Comparison of ENCODE assay signal across 25 mouse cellular contexts in the genomic region with DNA sequence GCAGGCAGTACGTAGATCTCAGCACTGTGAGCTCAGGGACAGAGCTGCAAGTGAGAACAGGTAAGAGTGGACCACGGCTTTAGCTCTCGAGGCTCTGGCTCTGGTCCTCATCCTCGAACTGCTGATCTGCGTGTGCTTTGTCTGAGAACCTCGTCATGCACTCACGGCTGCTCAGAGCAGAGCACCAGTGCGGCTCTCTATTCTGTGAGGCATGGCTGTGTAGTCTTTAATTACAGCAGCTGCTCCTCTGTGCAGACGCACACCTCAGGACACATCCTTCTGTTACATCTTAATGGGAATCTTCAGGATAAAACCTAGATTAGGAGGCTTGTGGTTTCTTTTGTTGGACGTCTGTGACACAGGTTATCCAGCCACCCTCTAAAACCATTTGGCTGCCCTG.
DNase-seq lines count a peak whose midpoint lies in the region; ATAC-seq and TF ChIP-seq lines count a peak whose summit lies in the region.
"Had no signal": no experiment of that assay in that cellular context is flagged by ENCODE, and none has a peak within 500 bp of the region (broad histone marks: within the 10 kb centered on the region; RNA-seq: fewer than 3 reads in every experiment).

No protein-coding gene starts in this region.

- H3K9ac ChIP-seq in hindbrain, embryonic 14.5 days, result no peak overlapping the region
- no peak overlapping the region for H3K9ac ChIP-seq in midbrain, embryonic 13.5 days (replicated peaks)
- H3K9ac ChIP-seq in midbrain, postnatal 0 days (replicated peaks; ENCODE audit: low read length, poor library complexity, severe bottlenecking), result no peak overlapping the region
- H3K9ac ChIP-seq in neural tube, embryonic 14.5 days (replicated peaks; ENCODE audit: low read depth, low read length), result no peak overlapping the region
- H3K9ac ChIP-seq in neural tube, embryonic 15.5 days (replicated peaks), result no peak overlapping the region
- H3K9ac ChIP-seq in embryonic facial prominence, embryonic 13.5 days, result no peak overlapping the region
- H3K9ac ChIP-seq in heart, adult 2 months (ENCODE audit: low read depth, low read length), result no peak overlapping the region
- H3K9ac ChIP-seq: embryonic facial prominence, embryonic 15.5 days; forebrain, embryonic 12.5 days had no signal

- no peak overlapping the region for H3K4me3 ChIP-seq in hindbrain, embryonic 14.5 days (replicated peaks; ENCODE audit: low read length)
- H3K4me3 ChIP-seq in hindbrain, embryonic 10.5 days, result no peak overlapping the region
- no peak overlapping the region for H3K4me3 ChIP-seq in midbrain, embryonic 13.5 days (replicated peaks)
- no peak overlapping the region for H3K4me3 ChIP-seq in midbrain, postnatal 0 days (ENCODE audit: low read depth, low read length)
- no peak overlapping the region for H3K4me3 ChIP-seq in neural tube, embryonic 14.5 days (ENCODE audit: low read depth, low read length)
- H3K4me3 ChIP-seq in neural tube, embryonic 15.5 days (replicated peaks), result no peak overlapping the region
- no peak overlapping the region for H3K4me3 ChIP-seq in embryonic facial prominence, embryonic 13.5 days
- H3K4me3 ChIP-seq in heart, adult 2 months, result no peak overlapping the region
- H3K4me3 ChIP-seq: embryonic facial prominence, embryonic 15.5 days; forebrain, embryonic 12.5 days had no signal

- no peak overlapping the region for H3K27ac ChIP-seq in hindbrain, embryonic 14.5 days
- no peak overlapping the region for H3K27ac ChIP-seq in hindbrain, embryonic 10.5 days
- no peak overlapping the region for H3K27ac ChIP-seq in midbrain, embryonic 13.5 days
- no peak overlapping the region for H3K27ac ChIP-seq in midbrain, postnatal 0 days (ENCODE audit: low read depth, low read length)
- no peak overlapping the region for H3K27ac ChIP-seq in neural tube, embryonic 14.5 days (ENCODE audit: low read depth, low read length)
- H3K27ac ChIP-seq in neural tube, embryonic 15.5 days (replicated peaks), result no peak overlapping the region
- H3K27ac ChIP-seq in embryonic facial prominence, embryonic 13.5 days, result no peak overlapping the region
- H3K27ac ChIP-seq in heart, adult 2 months, result no peak overlapping the region
- H3K27ac ChIP-seq: embryonic facial prominence, embryonic 15.5 days; forebrain, embryonic 12.5 days had no signal

- H3K9me3 ChIP-seq in hindbrain, embryonic 14.5 days (ENCODE audit: control insufficient read depth, low read length), result no peaks in the 10 kb centered on the region
- no peaks in the 10 kb centered on the region for H3K9me3 ChIP-seq in hindbrain, embryonic 10.5 days
- H3K9me3 ChIP-seq in midbrain, embryonic 13.5 days, result no peaks in the 10 kb centered on the region
- no peaks in the 10 kb centered on the region for H3K9me3 ChIP-seq in midbrain, postnatal 0 days (ENCODE audit: low read length)
- H3K9me3 ChIP-seq in neural tube, embryonic 14.5 days (ENCODE audit: control insufficient read depth, low read length), result no peaks in the 10 kb centered on the region
- H3K9me3 ChIP-seq in neural tube, embryonic 15.5 days (replicated peaks), result no peaks in the 10 kb centered on the region
- no peaks in the 10 kb centered on the region for H3K9me3 ChIP-seq in embryonic facial prominence, embryonic 13.5 days
- H3K9me3 ChIP-seq: embryonic facial prominence, embryonic 15.5 days; forebrain, embryonic 12.5 days had no signal

- no peaks in the 10 kb centered on the region for H3K4me1 ChIP-seq in hindbrain, embryonic 14.5 days (replicated peaks; ENCODE audit: control insufficient read depth, insufficient read depth, low read length)
- no peaks in the 10 kb centered on the region for H3K4me1 ChIP-seq in hindbrain, embryonic 10.5 days (replicated peaks)
- peaks cover 6% of the 10 kb centered on the region; the same call in 1 of the 2 replicates for H3K4me1 ChIP-seq in midbrain, embryonic 13.5 days (replicated peaks)
- no peaks in the 10 kb centered on the region for H3K4me1 ChIP-seq in midbrain, postnatal 0 days (ENCODE audit: insufficient read depth, low read length)
- H3K4me1 ChIP-seq in neural tube, embryonic 14.5 days (ENCODE audit: control insufficient read depth, insufficient read depth, low read length), result no peaks in the 10 kb centered on the region
- H3K4me1 ChIP-seq in neural tube, embryonic 15.5 days, result peaks cover 5% of the 10 kb centered on the region
- peaks cover 4% of the 10 kb centered on the region for H3K4me1 ChIP-seq in embryonic facial prominence, embryonic 13.5 days
- H3K4me1 ChIP-seq in heart, adult 2 months (ENCODE audit: control insufficient read depth, insufficient read depth, low read length), result no peaks in the 10 kb centered on the region

- no peaks in the 10 kb centered on the region for H3K27me3 ChIP-seq in hindbrain, embryonic 14.5 days (ENCODE audit: control insufficient read depth, insufficient read depth, low read length)
- H3K27me3 ChIP-seq in hindbrain, embryonic 10.5 days (ENCODE audit: insufficient read depth, poor library complexity, severe bottlenecking), result no peaks in the 10 kb centered on the region
- no peaks in the 10 kb centered on the region for H3K27me3 ChIP-seq in midbrain, embryonic 13.5 days
- no peaks in the 10 kb centered on the region for H3K27me3 ChIP-seq in midbrain, postnatal 0 days (ENCODE audit: insufficient read depth, low read length)
- no peaks in the 10 kb centered on the region for H3K27me3 ChIP-seq in neural tube, embryonic 14.5 days (ENCODE audit: control insufficient read depth, insufficient read depth, low read length)
- H3K27me3 ChIP-seq in neural tube, embryonic 15.5 days (replicated peaks), result no peaks in the 10 kb centered on the region
- H3K27me3 ChIP-seq in embryonic facial prominence, embryonic 13.5 days, result no peaks in the 10 kb centered on the region
- H3K27me3 ChIP-seq in heart, adult 2 months (ENCODE audit: control insufficient read depth, insufficient read depth, low read length), result no peaks in the 10 kb centered on the region
- H3K27me3 ChIP-seq: embryonic facial prominence, embryonic 15.5 days; forebrain, embryonic 12.5 days had no signal

- peak; percentile 64; the same call in 1 of the 2 replicates for ATAC-seq in hindbrain, embryonic 14.5 days (ENCODE audit: low FRiP score)
- 0 out of 2 replicates have a peak, but pooled peaks have one; percentile 40 for ATAC-seq in midbrain, embryonic 13.5 days
- ATAC-seq in midbrain, postnatal 0 days (ENCODE audit: low FRiP score), result no peak
- ATAC-seq in neural tube, embryonic 14.5 days (ENCODE audit: low read depth), result peak; percentile 61
- ATAC-seq in neural tube, embryonic 15.5 days (ENCODE audit: low FRiP score), result no peak
- ATAC-seq in embryonic facial prominence, embryonic 13.5 days (ENCODE audit: insufficient number of reproducible peaks, insufficient read depth, low FRiP score, low TSS enrichment, low read depth), result 0 out of 2 replicates have a peak, but pooled peaks have one; percentile 26
- ATAC-seq: activated CD4-positive, CD25-positive, alpha-beta regulatory T cell, adult 4 months; CD4-positive, CD25-positive, alpha-beta regulatory T cell, adult 4 months; forebrain, embryonic 16.5 days; inflammation-experienced regulatory T-cells, adult 6 months; intestine, embryonic 16.5 days had no signal

- no peaks in the 10 kb centered on the region for H3K79me2 ChIP-seq in heart, adult 2 months (replicated peaks; ENCODE audit: control insufficient read depth, insufficient read depth, low read length)

- TF ChIP-seq CTCF in midbrain, postnatal 0 days (IDR thresholded peaks at IDR 0.05), result no peak
- no peak for TF ChIP-seq CTCF in heart, adult 2 months (IDR thresholded peaks at IDR 0.05)

- H3K36me3 ChIP-seq in hindbrain, embryonic 14.5 days (replicated peaks; ENCODE audit: control insufficient read depth, insufficient read depth), result no peaks in the 10 kb centered on the region
- H3K36me3 ChIP-seq in hindbrain, embryonic 10.5 days, result peaks cover 10% of the 10 kb centered on the region; the same call in 1 of the 2 replicates
- no peaks in the 10 kb centered on the region for H3K36me3 ChIP-seq in midbrain, embryonic 13.5 days
- no peaks in the 10 kb centered on the region for H3K36me3 ChIP-seq in midbrain, postnatal 0 days (ENCODE audit: insufficient read depth, low read length)
- H3K36me3 ChIP-seq in neural tube, embryonic 14.5 days (ENCODE audit: control insufficient read depth, insufficient read depth, low read length), result no peaks in the 10 kb centered on the region
- H3K36me3 ChIP-seq in neural tube, embryonic 15.5 days, result no peaks in the 10 kb centered on the region
- peaks cover 12% of the 10 kb centered on the region; the same call in 1 of the 2 replicates for H3K36me3 ChIP-seq in embryonic facial prominence, embryonic 13.5 days
- no peaks in the 10 kb centered on the region; the same call in 1 of the 2 replicates for H3K36me3 ChIP-seq in heart, adult 2 months (ENCODE audit: control insufficient read depth, insufficient read depth, low read length)
- H3K36me3 ChIP-seq: forebrain, embryonic 12.5 days had no signal

- no peak for DNase-seq in hindbrain, embryonic 14.5 days (ENCODE audit: low spot score)
- no peak for DNase-seq in hindbrain, embryonic 10.5 days (ENCODE audit: low spot score)
- DNase-seq in midbrain, postnatal 0 days (ENCODE audit: low spot score), result no peak
- no peak for DNase-seq in heart, adult 2 months
- DNase-seq: adrenal gland, adult 8-10 months; adrenal gland, postnatal 25 days; cerebellum, adult 11-12 months; cerebellum, adult 8-10 months; cerebellum, postnatal 10 days; cerebellum, postnatal 36 days; embryo, embryonic 11 days; gastrocnemius, postnatal 10 days; gastrocnemius, postnatal 36 days had no signal

- 76% methylated on average over 10 of the region's 10 CpGs for WGBS in hindbrain, embryonic 14.5 days
- WGBS in hindbrain, embryonic 10.5 days, result 91% methylated on average over 10 of the region's 10 CpGs
- WGBS in midbrain, embryonic 13.5 days, result 68% methylated on average over 10 of the region's 10 CpGs
- 72% methylated on average over 10 of the region's 10 CpGs for WGBS in midbrain, postnatal 0 days
- WGBS in neural tube, embryonic 14.5 days, result 80% methylated on average over 10 of the region's 10 CpGs
- 71% methylated on average over 10 of the region's 10 CpGs for WGBS in neural tube, embryonic 15.5 days
- 79% methylated on average over 10 of the region's 10 CpGs for WGBS in embryonic facial prominence, embryonic 13.5 days
- 94% methylated on average over 10 of the region's 10 CpGs for WGBS in heart, adult 2 months

- no peak for TF ChIP-seq EP300 in heart, adult 2 months (IDR thresholded peaks at IDR 0.05; ENCODE audit: insufficient read depth, low read depth, low read length)

- no peak for TF ChIP-seq POLR2A in heart, adult 2 months (IDR thresholded peaks at IDR 0.05; ENCODE audit: insufficient read depth, low read depth, low read length)

- no peak overlapping the region for H3K4me2 ChIP-seq in hindbrain, embryonic 14.5 days (replicated peaks)
- no peak overlapping the region for H3K4me2 ChIP-seq in midbrain, embryonic 13.5 days (replicated peaks)
- H3K4me2 ChIP-seq in midbrain, postnatal 0 days (ENCODE audit: low read depth, low read length, poor library complexity, severe bottlenecking), result no peak overlapping the region
- no peak overlapping the region for H3K4me2 ChIP-seq in neural tube, embryonic 14.5 days (ENCODE audit: low read depth, low read length)
- no peak overlapping the region for H3K4me2 ChIP-seq in neural tube, embryonic 15.5 days
- no peak overlapping the region for H3K4me2 ChIP-seq in embryonic facial prominence, embryonic 13.5 days
- H3K4me2 ChIP-seq: embryonic facial prominence, embryonic 15.5 days; forebrain, embryonic 12.5 days; heart, embryonic 11.5 days had no signal

- intact Hi-C loops in heart, adult 2 months (cut with DNase I), result no loop called here

Comparison
In these comparisons a context has a peak if more than half of its experiments do, and no peak if none do; other contexts are left out.
1. ATAC-seq: peak in hindbrain, embryonic 14.5 days (single experiment), midbrain, embryonic 13.5 days (single experiment), neural tube, embryonic 14.5 days (single experiment) and embryonic facial prominence, embryonic 13.5 days (single experiment); none in midbrain, postnatal 0 days (single experiment) and neural tube, embryonic 15.5 days (single experiment).